Mouse (Mus musculus): Measurements from ENCODE around the gene Barhl1. TPM values are rescaled to one million over a fixed set of nuclear protein-coding genes. Genes with fewer than 3 reads are reported as not detected.

Barhl1 gene
- polyA plus RNA-seq (2015; fragmentation: Nextera tagmentation; extraction: Ambion mirVana) = 0.14 TPM in 1 of 2 replicates, not detected in the other

GRCm38 (mm10) chr2:28916513-28916865, at the start of gene Barhl1:
Gene Barhl1 (minus strand): TSS chr2:28916668.
- H3K27me3 ChIP-seq = peaks cover 98% of the 10 kb centered on the region
- H3K4me3 ChIP-seq = peak within 1 kb of the TSS; percentile 25
- H3K4me2 ChIP-seq = peak within 1 kb of the TSS; percentile 36; the same call in 1 of the 2 replicates
- no peaks in the 10 kb centered on the region for H3K9me3 ChIP-seq
- ATAC-seq (ENCODE audit: insufficient number of reproducible peaks, insufficient read depth, low FRiP score, low TSS enrichment, low read depth) = no peak
- no peak within 1 kb of the TSS for H3K27ac ChIP-seq
- 2% methylated on average over 18 of the region's 18 CpGs for WGBS
- H3K36me3 ChIP-seq = no peaks in the 10 kb centered on the region
- H3K4me1 ChIP-seq = peaks cover 9% of the 10 kb centered on the region
- H3K9ac ChIP-seq = no peak within 1 kb of the TSS

- 77% methylated on average over 6 of the region's 6 CpGs for WGBS
- peaks cover 5% of the 10 kb centered on the region; the same call in 1 of the 2 replicates for H3K27me3 ChIP-seq
- no peak overlapping the region for H3K9ac ChIP-seq
- H3K4me3 ChIP-seq = no peak overlapping the region
- H3K9me3 ChIP-seq = no peaks in the 10 kb centered on the region
- H3K36me3 ChIP-seq = no peaks in the 10 kb centered on the region
- ATAC-seq (ENCODE audit: insufficient number of reproducible peaks, insufficient read depth, low FRiP score, low TSS enrichment, low read depth) = no peak
- no peaks in the 10 kb centered on the region; the same call in 1 of the 2 replicates for H3K4me1 ChIP-seq
- no peak overlapping the region for H3K4me2 ChIP-seq
- H3K27ac ChIP-seq = no peak overlapping the region
Measured at GRCm38 (mm10) chr2:28963565-28963964, 47.1 kb upstream of the Barhl1 start.

GRCm38 (mm10) chr2:28961636-28962035, 45.2 kb upstream of the Barhl1 start:
- no peak overlapping the region for H3K9ac ChIP-seq
- WGBS = 70% methylated on average over 5 of the region's 5 CpGs
- H3K9me3 ChIP-seq = no peaks in the 10 kb centered on the region
- H3K36me3 ChIP-seq = no peaks in the 10 kb centered on the region
- H3K4me3 ChIP-seq = no peak overlapping the region
- peaks cover 1% of the 10 kb centered on the region; the same call in 1 of the 2 replicates for H3K27me3 ChIP-seq
- no peak overlapping the region for H3K4me2 ChIP-seq
- no peaks in the 10 kb centered on the region; the same call in 1 of the 2 replicates for H3K4me1 ChIP-seq
- no peak for ATAC-seq (ENCODE audit: insufficient number of reproducible peaks, insufficient read depth, low FRiP score, low TSS enrichment, low read depth)
- H3K27ac ChIP-seq = no peak overlapping the region

GRCm38 (mm10) chr2:28961024-28961585, 44.6 kb upstream of the Barhl1 start:
- H3K4me1 ChIP-seq = no peaks in the 10 kb centered on the region; the same call in 1 of the 2 replicates
- H3K36me3 ChIP-seq = no peaks in the 10 kb centered on the region
- H3K4me3 ChIP-seq = no peak overlapping the region
- 85% methylated on average over 15 of the region's 15 CpGs for WGBS
- no peak for ATAC-seq (ENCODE audit: insufficient number of reproducible peaks, insufficient read depth, low FRiP score, low TSS enrichment, low read depth)
- no peaks in the 10 kb centered on the region for H3K9me3 ChIP-seq
- no peak overlapping the region for H3K4me2 ChIP-seq
- no peaks in the 10 kb centered on the region; the same call in 1 of the 2 replicates for H3K27me3 ChIP-seq
- H3K9ac ChIP-seq = no peak overlapping the region
- no peak overlapping the region for H3K27ac ChIP-seq

GRCm38 (mm10) chr2:28956874-28957273, 40.4 kb upstream of the Barhl1 start:
- WGBS = 80% methylated on average over 4 of the region's 4 CpGs
- Histone ChIP-seq H3K36me3 (no peaks in the 10 kb centered on the region), H3K27me3 (no peaks in the 10 kb centered on the region), H3K4me3 (no peak overlapping the region), H3K9me3 (no peaks in the 10 kb centered on the region), H3K4me2 (no peak overlapping the region), H3K9ac (no peak overlapping the region), H3K27ac (no peak overlapping the region), H3K4me1 (no peaks in the 10 kb centered on the region)
- ATAC-seq (ENCODE audit: insufficient number of reproducible peaks, insufficient read depth, low FRiP score, low TSS enrichment, low read depth) = no peak

GRCm38 (mm10) chr2:28954595-28954994, 38.1 kb upstream of the Barhl1 start:
- Histone ChIP-seq H3K4me3 (no peak overlapping the region), H3K27ac (no peak overlapping the region), H3K9ac (no peak overlapping the region), H3K4me2 (no peak overlapping the region), H3K36me3 (no peaks in the 10 kb centered on the region), H3K4me1 (no peaks in the 10 kb centered on the region), H3K27me3 (no peaks in the 10 kb centered on the region), H3K9me3 (no peaks in the 10 kb centered on the region)
- WGBS = 85% methylated on average over 9 of the region's 9 CpGs
- no peak for ATAC-seq (ENCODE audit: insufficient number of reproducible peaks, insufficient read depth, low FRiP score, low TSS enrichment, low read depth)

GRCm38 (mm10) chr2:28952981-28953380, 36.5 kb upstream of the Barhl1 start:
- H3K27me3 ChIP-seq = peaks cover under 1% of the 10 kb centered on the region; the same call in 1 of the 2 replicates
- no peak overlapping the region for H3K4me2 ChIP-seq
- H3K4me3 ChIP-seq = no peak overlapping the region
- no peaks in the 10 kb centered on the region for H3K4me1 ChIP-seq
- no peaks in the 10 kb centered on the region for H3K9me3 ChIP-seq
- H3K36me3 ChIP-seq = no peaks in the 10 kb centered on the region
- WGBS = 38% methylated on average over 8 of the region's 8 CpGs
- H3K9ac ChIP-seq = no peak overlapping the region
- ATAC-seq (ENCODE audit: insufficient number of reproducible peaks, insufficient read depth, low FRiP score, low TSS enrichment, low read depth) = no peak
- H3K27ac ChIP-seq = no peak overlapping the region

- Histone ChIP-seq H3K9ac (no peak overlapping the region), H3K4me3 (no peak overlapping the region), H3K27me3 (peaks cover 13% of the 10 kb centered on the region; the same call in 1 of the 2 replicates), H3K9me3 (no peaks in the 10 kb centered on the region), H3K4me1 (no peaks in the 10 kb centered on the region), H3K36me3 (no peaks in the 10 kb centered on the region), H3K27ac (no peak overlapping the region), H3K4me2 (no peak overlapping the region)
- WGBS = 72% methylated on average over 3 of the region's 3 CpGs
- ATAC-seq (ENCODE audit: insufficient number of reproducible peaks, insufficient read depth, low FRiP score, low TSS enrichment, low read depth) = no peak
Measured at GRCm38 (mm10) chr2:28946312-28946711, 29.8 kb upstream of the Barhl1 start.

GRCm38 (mm10) chr2:28945388-28945787, 28.9 kb upstream of the Barhl1 start:
- Histone ChIP-seq H3K4me1 (no peaks in the 10 kb centered on the region), H3K27me3 (peaks cover 19% of the 10 kb centered on the region), H3K27ac (no peak overlapping the region), H3K9me3 (no peaks in the 10 kb centered on the region), H3K4me3 (no peak overlapping the region), H3K36me3 (no peaks in the 10 kb centered on the region), H3K9ac (no peak overlapping the region), H3K4me2 (no peak overlapping the region)
- no peak for ATAC-seq (ENCODE audit: insufficient number of reproducible peaks, insufficient read depth, low FRiP score, low TSS enrichment, low read depth)
- WGBS = 62% methylated on average over 6 of the region's 6 CpGs

GRCm38 (mm10) chr2:28943666-28944516, 27.4 kb upstream of the Barhl1 start:
- H3K9me3 ChIP-seq = no peaks in the 10 kb centered on the region
- peaks cover 32% of the 10 kb centered on the region for H3K27me3 ChIP-seq
- no peaks in the 10 kb centered on the region for H3K4me1 ChIP-seq
- no peak overlapping the region for H3K4me2 ChIP-seq
- no peak overlapping the region for H3K4me3 ChIP-seq
- H3K9ac ChIP-seq = no peak overlapping the region
- no peak overlapping the region for H3K27ac ChIP-seq
- 53% methylated on average over 30 of the region's 30 CpGs for WGBS
- no peaks in the 10 kb centered on the region for H3K36me3 ChIP-seq
- ATAC-seq (ENCODE audit: insufficient number of reproducible peaks, insufficient read depth, low FRiP score, low TSS enrichment, low read depth) = no peak

GRCm38 (mm10) chr2:28938997-28939396, 22.5 kb upstream of the Barhl1 start:
- no peak overlapping the region for H3K27ac ChIP-seq
- no peak overlapping the region for H3K4me2 ChIP-seq
- no peak for ATAC-seq (ENCODE audit: insufficient number of reproducible peaks, insufficient read depth, low FRiP score, low TSS enrichment, low read depth)
- H3K4me1 ChIP-seq = 0 out of 2 replicates have a peak, but pooled peaks cover 4% of the 10 kb centered on the region
- no peak overlapping the region for H3K9ac ChIP-seq
- no peak overlapping the region for H3K4me3 ChIP-seq
- peaks cover 24% of the 10 kb centered on the region for H3K27me3 ChIP-seq
- no peaks in the 10 kb centered on the region for H3K9me3 ChIP-seq
- WGBS = 79% methylated on average over 7 of the region's 7 CpGs
- H3K36me3 ChIP-seq = no peaks in the 10 kb centered on the region

GRCm38 (mm10) chr2:28930571-28930970, 14.1 kb upstream of the Barhl1 start:
- H3K9me3 ChIP-seq = no peaks in the 10 kb centered on the region
- H3K4me2 ChIP-seq = no peak overlapping the region
- H3K9ac ChIP-seq = no peak overlapping the region
- no peak overlapping the region for H3K27ac ChIP-seq
- 92% methylated on average over 3 of the region's 3 CpGs for WGBS
- H3K4me1 ChIP-seq = no peaks in the 10 kb centered on the region
- H3K4me3 ChIP-seq = no peak overlapping the region
- H3K36me3 ChIP-seq = no peaks in the 10 kb centered on the region
- ATAC-seq (ENCODE audit: insufficient number of reproducible peaks, insufficient read depth, low FRiP score, low TSS enrichment, low read depth) = no peak
- peaks cover 28% of the 10 kb centered on the region for H3K27me3 ChIP-seq

Measured in embryonic facial prominence, embryonic 13.5 days (tissue).